Mouse (Mus musculus) spleen, adult 2 months (tissue): ENCODE results near the gene Gabarapl1.

Experiments
- CTCF ChIP-seq: fragments of 200-500 bp; IDR thresholded peaks from 2 replicates; pipeline ENCODE4 v1.5.1; 2011; ENCODE audit warnings: mild to moderate bottlenecking, inconsistent platforms; ENCODE audit not compliant: insufficient read depth, insufficient read length, insufficient replicate concordance; ENCODE audit errors: extremely low read depth
- POLR2A ChIP-seq: fragments of 200-500 bp; IDR thresholded peaks from 2 replicates; pipeline ENCODE4 v1.6.1; 2011; ENCODE audit warnings: low read depth, low read length, inconsistent platforms

GRCm38 (mm10) chr6:129542540-129542939, 9.6 kb downstream of the Gabarapl1 start:
- TF ChIP-seq POLR2A (no peak), CTCF (no peak)
